Mouse (Mus musculus) heart, adult 9 months (tissue): ENCODE results near the gene Stc2.

Source experiments
- DNase-seq, 2 experiments: peaks; one replicate each; pipeline ENCODE4 v3.0.0; 2022; ENCODE audit warnings: low spot score in 2 of 2

The Stc2 gene

DNA sequence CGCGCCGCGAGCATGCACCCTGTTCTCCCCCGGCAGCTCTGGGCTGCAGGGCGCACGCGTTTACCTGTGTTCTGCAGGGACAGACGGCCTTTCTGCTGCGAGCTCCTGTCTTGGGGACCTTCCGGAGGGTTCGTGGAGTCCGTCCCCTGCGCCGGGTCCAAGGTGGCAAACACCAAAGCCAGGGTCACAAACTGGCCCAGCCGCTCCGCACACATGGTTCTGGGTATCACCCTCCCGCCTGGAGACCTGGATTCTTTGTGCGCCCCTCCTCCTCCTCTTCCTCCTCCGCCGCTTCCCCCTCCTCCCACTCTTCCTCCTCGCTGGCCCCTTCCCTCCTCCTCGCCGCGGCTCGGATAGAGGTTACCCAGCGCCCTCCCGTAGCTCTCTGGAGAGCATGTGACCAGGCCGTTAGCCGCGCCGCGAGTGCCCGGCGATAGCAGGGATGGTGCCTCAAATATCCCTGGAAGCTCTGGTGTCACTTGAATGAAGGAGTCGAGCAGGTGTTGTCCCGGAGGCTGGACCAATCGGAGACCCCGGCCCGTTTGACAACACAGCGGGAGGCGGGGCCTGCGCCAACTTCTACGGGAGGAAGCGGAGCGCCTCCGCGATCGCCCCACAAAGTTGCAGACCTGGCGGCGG, at the start of gene Stc2:
TSS of gene Stc2 (minus strand) at position 427 of the 639 bp plus-strand sequence.
- peak; percentile 83 to 84 for DNase-seq

DNA sequence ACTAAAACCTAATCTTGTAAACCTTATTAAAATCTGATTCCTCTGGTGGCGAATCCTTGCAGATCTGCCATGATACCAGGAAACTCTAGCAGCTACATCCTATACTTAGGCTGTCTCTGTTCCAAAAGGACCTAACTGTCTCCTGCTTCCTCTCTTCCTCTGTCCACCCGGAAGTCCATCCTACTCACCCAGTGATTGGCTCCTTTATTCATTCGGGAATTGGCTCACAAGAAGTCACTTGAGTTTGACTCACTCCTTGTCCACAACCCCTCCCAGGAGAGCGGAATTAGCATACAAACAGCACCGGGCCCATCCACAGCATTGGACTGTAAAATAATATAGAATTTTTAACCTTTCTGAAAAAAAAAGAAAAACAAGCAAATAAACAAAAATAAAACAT, 47.2 kb upstream of the Stc2 start:
- DNase-seq = no peak

DNA sequence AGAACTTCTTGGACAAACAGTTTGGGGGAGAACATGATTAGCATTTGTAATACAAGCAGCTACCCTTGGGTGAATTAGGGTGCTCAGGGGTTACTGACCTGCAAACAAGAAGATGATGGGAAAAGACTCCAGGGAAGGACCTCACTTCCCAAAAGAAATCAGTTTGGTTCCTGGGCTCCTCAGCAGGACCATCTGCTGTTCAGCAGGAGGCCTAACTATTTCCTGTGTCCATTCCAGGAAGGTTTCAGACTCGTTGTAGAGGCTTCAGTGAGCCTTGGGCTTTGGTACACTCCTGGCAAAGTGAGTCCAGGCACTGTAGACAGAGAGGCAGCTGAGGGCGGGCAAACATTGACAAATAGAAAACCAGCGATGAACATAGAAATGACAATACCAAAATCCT, 42.5 kb upstream of the Stc2 start:
- no peak for DNase-seq

DNA sequence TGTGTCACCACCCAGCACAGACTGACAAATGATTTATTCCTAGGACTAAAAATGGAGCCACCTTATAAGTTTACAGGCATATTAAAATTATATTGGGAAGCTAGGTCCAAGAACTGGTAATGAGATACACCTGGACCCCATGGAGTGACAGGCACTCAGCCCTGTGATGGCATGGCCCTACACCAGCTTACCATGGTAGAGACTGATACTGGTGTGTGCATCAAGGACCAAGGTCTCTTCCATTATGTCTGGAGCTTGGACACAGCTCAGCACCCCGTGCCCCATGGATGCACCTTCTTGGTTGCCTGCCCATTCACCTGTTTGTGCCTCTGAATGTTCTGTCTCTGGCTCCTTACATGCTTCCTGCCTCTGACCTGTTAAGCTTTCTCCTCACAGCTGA, 36.9 kb upstream of the Stc2 start:
- DNase-seq = no peak

DNA sequence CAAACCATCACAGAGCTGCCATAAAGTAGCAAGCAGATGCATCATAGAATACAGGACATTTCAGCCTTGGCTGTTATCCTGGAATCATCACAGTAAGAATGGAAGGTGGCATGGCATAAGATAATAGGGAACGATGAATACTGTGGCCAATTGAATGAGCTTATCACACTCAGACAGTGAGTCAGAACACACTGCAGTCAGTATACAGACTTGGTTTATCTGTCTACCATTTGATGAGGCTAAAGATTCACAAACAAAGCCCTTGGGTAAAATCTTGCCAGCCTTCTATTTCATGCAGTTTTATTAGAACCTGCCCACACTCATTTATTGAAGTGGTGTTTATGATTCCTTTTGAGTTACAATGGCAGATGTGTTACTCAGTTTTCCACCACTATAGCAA, 33.2 kb upstream of the Stc2 start:
- DNase-seq = no peak

DNA sequence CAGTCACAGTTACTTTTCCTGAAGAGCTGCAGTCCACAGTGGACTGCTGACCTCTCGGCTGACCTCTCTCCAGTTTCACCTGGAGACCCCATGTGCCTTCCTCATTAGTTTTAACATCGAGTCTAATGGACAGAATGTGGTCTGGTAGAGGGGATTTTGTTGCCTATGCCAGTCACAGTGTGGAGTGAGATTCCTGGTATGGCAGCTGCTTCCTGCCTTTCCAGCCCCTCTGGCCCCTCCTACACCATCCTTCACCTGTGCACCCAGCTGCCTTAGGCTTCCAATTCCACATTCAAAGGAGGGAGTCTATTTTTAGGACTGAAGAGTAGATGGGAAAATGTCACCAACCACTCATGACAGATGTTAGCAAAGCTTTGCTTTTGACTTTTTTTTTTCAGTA, 28.7 kb upstream of the Stc2 start:
- no peak for DNase-seq

DNA sequence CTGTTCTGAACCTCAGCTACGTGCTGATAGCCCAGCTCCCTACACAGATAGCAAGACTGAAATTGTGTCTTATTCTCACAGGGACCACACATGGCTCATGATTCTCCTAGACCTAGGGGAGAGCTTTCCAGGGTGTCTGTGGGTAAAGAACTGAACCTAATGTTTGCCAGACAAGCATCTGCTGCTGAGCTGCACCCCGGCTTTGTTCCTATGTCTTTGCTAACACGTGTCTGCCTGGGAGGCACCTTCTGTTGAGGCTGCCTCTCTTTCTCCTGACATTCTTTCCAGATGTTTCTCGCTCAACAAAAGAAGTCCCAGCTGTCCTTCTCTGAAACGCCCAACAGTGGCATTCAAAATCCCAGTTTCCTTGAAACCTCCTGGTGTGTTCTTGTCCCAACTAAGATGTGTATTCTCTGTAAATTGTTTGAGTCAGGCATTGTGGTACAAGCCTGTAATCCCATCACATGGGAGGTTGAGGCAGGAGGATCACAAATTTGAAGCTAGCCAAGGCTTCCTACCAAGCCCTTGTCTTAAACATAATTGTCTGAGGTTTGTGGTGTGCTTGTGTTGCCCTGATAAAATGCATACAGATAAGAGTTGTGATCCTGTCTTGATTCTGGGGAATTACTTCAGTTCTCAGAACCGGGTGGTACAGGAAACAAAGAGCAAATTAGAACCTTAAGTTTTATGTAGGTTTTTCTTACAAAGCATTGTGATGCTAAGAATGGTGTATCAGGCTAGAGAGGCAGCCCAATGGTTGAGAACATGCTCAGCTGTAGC, 27.0 kb upstream of the Stc2 start:
- DNase-seq = no peak

DNA sequence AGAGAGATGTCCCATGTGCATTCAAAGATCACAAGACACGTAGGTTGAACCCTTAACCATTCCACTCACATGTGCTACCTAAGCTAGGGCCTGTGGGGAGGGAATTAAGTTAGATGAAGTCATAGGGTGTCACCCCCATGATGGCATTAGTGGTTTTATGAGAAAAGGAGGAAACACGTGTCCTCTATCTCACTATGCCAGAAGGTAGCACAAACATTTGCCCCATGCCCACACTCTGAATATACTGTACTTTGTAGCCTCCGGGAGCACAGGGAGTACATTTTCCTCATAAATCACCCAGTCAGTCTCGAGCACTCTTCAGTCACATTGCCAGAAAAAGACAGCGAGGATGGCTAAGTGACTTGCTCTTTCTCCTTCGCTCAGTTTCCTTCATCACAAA, 24.2 kb upstream of the Stc2 start:
- no peak for DNase-seq

DNA sequence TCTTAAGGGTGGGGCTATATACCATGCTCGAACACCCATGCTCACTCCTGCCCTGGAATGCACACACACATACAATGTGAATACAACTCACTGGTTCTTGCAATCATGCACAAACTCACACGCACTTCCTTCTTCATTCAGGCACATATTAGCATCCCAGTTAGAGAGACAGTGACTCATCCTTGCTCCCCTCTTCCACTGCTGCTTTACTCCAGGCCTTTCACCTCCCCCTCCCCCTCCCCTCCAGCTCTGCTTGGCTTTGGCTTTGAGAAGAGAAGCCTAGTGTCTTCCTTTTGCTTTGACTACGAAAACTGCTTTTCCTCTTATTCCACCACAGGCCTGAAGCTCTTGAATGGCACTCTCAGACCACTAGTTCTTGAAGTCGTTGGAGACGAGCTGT, 22.5 kb upstream of the Stc2 start:
- no peak for DNase-seq

DNA sequence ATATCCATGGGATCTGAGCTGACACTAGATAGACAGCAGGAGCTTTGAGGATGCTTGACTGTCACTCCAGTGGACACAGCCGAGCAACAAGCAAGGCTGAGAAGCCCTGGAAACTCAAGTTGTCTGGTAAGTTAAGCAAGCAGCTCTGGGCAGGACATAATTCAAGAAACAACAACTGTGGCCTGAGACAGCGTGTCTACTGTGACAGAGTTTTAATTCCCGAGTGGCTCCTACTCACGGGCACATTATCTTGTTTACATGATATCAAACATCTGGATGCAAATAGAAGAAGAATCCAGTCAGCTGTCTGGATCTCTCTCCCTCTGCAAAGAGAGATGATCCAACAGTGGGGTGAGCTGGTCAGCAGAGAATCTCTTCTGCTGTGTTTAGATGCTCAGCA, 19.0 kb upstream of the Stc2 start:
- peak; percentile 46 to 52 for DNase-seq

DNA sequence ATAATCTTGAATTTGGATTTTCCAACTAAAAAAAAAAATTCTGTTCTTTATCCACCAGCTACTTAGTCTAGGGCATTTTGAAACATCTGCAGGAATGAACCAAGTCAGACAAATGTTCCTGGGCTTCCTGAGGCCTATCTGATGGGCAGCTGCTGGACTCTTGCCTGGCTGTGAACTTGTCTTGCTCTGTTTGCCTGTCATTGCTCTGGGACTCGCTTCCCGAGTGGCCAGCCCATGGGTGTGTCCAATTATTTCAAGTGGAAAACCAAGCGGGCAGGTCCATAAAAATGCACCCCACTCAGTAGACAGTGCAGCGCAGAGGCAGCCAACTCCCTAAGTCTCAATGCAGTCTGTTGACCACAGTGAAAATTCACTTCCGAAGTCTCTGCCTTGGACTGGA, 17.7 kb upstream of the Stc2 start:
- DNase-seq = peak; percentile 64 to 68

DNA sequence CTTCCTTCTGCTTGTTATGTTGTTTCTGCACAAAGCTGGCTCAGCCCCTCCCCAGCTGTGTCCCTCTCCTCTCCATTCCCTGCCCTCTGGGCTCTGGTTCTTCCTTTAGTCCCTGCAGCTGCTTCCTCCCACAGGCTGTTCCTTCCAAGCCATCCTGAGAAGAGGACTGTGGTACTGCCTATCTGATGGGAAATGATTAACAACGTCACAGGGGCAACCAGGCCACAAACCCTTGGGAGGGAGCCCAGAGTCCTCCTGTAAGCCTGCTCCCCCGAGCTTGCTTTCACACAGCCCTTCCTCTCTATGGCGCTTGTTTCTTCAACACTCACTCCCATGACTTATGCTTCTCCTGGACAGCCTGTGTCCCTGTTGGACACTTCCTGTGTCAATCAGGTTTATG, 16.7 kb upstream of the Stc2 start:
- peak in 1 of 2 experiments; percentile 59 for DNase-seq

DNA sequence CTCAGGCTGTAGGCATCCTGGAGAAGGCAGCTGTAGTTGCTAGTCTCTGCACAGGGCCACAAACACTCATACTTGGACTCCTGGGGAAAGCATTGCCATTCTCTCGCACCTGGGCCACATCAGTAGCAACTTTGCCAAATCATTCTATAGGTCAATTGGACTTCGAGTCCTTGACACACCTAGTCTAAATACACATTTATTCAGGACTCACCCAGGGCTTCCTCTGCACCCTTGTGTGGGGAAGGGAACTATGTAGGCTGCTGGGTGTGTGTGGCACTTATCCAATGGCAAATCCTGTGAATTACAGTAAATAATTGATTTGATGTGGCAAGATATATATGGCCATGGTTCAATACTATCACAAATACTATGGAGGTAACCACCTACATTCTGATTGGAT, 14.1 kb upstream of the Stc2 start:
- DNase-seq = no peak

DNA sequence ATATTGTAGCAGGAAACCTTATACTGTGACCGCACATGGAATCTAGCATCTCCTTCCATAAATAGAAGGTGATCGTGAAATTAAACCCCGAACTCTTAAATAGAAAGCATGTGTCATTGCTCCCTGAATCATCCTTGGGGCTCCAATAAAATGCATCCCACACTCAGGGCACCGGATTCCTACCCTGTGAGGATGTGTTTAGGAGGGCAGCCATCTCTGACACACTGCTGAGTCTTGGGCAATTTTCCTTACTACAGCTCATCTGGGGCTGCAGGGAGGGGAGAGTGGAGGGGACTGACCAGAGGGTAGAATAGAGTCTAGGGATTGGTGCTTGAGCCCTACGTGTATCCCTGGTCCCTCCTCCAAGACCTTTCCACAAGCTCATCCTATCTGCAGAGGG, 12.3 kb upstream of the Stc2 start:
- DNase-seq = no peak

DNA sequence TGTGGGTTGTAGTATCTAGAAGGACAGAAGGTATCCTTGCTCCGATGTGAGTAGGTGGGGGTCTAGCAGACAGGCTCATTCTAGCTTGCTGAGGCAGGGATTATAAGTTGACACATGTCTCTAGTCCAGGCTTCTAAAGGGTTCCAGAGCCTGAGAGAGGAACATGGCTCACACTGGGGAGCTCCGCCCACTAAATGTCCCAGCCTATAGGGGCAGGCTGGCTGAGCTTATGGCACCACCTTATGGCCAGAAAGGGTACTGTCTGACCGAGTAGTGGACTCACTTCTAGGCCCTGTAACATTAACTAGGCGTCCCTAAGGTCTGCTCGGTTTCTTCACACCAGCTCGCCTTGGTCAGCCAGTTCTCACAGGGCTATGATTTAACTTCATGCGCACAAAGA, 3.6 kb upstream of the Stc2 start:
- no peak for DNase-seq

DNA sequence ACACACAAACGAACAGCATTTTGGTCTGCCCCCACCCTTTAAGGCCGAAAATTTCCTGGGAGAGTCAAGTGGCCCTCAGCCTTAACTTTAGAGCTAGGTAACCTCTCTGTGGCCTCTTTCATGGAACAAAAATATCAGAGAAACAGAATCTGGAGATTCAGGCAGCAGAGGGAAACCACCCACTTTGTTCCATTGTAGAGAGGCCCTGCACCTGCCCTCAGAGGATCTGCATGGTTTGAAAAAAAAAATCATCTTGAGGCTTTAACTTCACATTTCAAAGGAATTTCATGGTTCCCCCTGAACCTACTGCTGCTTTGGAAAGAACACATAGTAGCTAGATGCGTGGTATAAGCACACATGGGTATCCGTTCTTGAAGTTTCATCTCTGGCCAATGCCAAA, 2.3 kb upstream of the Stc2 start:
- no peak for DNase-seq

DNA sequence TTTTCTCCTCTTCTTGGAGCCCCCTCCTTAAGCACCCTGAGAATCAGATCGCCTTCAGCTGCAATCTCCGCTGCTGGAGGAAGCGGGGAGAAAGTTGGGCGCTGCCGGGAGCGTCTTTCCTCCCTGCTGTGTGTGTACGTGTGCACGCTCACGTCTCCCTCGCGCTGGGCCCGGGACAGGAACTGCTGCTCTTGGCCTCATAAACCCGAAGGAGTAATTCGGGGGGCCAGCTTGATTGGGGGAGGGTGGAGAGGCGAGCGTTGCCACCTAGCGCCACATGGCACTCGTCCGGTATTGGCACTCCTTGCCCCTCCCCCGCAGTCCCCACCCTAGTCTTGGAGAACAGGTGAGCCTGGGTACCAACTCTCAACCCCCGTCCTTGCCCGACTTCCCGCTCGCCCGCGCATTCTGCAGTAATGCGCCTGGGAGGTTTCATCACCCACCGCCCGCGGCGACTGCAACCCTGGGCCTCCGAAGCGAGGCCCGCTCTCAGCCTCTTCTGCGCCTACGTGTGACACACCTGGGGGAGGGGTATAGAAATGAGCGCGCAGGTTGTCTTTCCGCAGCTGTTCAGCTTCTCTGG, 1.5 kb upstream of the Stc2 start:
- no peak for DNase-seq

DNA sequence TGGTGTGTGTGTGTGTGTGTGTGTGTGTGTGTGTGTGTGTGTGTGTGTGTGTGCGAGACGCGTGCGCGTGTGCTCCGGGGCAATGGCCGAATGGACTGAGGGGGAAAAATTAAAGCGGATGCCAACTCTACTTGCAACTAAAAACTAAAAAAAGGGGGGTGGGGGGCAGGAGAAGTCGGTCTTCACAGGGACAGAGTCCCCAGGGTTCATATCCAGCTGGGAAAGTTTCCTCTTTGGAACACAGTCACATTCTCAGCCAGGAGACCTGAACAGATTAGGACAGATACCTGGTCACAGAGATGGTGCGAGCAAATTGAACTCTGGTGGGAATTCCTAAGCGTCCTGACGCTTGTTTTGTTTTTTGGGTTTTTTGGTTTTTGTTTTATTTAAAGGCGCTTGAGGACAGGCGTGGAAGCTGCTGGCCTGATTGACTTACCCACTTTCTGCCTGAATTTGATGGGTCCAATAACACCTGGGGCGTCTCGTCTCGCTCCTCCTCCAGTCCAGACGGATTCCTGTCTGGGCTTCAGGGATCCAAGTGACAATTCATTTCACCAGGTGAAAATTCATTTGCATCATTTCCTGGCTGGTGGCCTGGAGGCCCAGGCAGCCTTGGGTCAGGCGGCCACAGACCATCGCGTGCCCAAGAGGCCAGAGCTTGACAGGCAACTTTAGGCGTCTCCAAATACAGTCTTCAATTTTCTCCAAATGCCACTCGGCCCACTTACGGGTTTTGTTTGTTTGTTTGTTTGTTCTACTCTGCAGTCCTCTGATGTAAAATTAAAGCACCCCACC, 759 bp upstream of the Stc2 start:
- DNase-seq = no peak

DNA sequence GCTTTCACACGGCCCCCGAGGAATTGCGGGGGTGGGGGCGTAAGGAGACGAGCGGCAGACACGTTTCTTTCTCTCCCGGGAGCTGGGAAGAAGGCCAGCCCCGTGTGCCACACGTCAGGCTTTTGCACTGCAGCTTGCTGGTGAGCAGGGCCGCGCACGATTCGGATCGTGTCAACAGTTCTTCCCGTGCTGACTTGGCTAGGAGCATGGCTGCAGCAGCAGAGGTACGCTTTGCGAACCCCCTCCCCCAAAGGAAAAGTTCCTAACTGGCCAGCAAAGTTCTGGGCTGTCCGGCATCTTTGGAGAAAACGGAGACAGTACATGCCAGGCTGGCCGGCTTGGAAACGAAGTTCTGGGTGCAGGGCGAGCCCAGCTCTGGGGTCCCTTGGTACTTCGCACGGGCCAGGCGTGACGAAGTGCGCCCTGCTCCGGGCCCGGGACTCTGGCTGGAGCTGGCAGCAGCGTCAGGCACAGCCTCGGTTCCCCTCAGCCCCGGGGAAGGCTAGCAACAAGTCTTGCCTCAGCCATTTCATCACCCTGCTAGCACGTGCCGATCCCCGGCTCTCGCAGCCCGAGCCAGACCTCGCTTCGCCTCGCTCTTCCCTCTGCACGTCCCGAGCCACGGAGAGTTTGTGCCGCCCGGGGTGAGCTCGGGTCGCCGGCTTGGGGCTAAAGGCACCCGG, 768 bp downstream of the Stc2 start:
- peak; percentile 45 to 60 for DNase-seq

DNA sequence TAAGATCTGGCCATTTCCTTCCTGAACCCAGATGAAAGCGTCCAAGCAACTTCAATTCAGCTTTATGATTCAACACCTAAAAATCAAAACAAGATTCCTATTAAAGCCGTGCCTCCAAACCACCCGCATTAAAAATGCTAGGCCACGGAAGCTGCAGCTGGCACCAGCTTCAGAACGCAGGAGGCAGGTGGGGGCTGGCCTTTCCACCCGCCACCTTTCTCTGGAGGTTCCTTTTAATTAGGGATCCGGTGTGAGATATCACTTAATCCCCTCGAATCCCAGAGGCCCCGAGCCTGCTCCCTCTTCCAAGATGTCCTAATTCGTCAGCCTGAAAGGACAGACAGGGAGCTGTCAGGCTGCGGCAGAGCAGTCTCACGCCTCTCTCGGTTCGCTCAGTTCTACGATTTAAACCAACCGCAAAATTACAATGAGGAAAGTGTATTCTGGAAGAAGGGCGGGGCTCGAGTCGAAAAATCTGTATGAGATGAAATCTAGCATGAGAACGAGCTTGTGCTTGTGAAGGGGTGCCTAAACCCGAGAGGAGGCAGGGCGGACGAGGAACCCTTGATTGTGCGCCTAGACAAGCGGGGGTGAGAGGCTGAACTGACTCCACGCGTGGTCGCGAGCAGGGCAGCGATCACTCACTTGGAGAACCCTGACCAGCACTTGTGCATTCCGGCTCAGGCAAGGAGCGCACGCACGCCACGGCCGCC, 1.5 kb downstream of the Stc2 start:
- DNase-seq = no peak

DNA sequence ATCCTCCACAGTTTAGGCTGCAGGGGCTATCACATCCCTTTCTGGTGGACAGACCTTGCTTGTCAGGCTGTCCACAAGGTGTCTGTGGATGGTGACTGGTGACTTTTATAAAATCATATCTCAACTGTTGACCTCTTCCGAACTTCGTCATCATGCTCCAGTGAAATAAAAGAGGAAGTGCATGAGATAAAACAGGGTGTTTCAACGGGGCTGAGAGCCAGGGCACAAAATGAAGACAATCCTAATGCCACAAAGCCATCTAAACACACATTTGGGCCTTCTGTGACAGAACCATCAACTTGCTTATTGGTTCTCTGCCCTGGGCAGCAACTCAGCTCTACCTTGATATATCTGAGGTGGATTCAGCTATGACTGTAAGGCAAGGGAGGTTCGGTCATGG, 3.0 kb downstream of the Stc2 start:
- no peak for DNase-seq
